Mouse (Mus musculus) heart, postnatal 0 days (tissue): ENCODE data around the gene Paf1. TPM values are rescaled to one million over a fixed set of nuclear protein-coding genes. Genes with fewer than 3 reads are reported as not detected.

Experiments used
- ATAC-seq: fragments of 200-750 bp; cut with Nextera tagmentation; 2 replicates; pipeline ENCODE4 v1.8.0; 2017; ENCODE audit warnings: low read depth, moderate number of reproducible peaks, moderate library complexity; ENCODE audit not compliant: insufficient read depth
- DNase-seq: peaks from one replicate; pipeline ENCODE4 v3.0.0-alpha.2; 2016; ENCODE audit warnings: low spot score
- H3K27ac ChIP-seq: fragments of 300-500 bp; sonication (generic); 2 replicates; pipeline ENCODE4 v1.5.1; 2014; ENCODE audit warnings: low read depth, mild to moderate bottlenecking
- H3K27me3 ChIP-seq: fragments of 300-500 bp; sonication (generic); 2 replicates; pipeline ENCODE4 v1.6.1; 2014; ENCODE audit warnings: low read length, mixed read lengths; ENCODE audit not compliant: control insufficient read depth, insufficient read depth
- H3K36me3 ChIP-seq: fragments of 300-500 bp; sonication (generic); replicated peaks from 2 replicates; pipeline ENCODE4 v1.6.1; 2014; ENCODE audit warnings: low read length, mixed read lengths; ENCODE audit not compliant: control insufficient read depth, insufficient read depth
- H3K4me1 ChIP-seq: fragments of 300-500 bp; sonication (generic); 2 replicates; pipeline ENCODE4 v1.6.1; 2014; ENCODE audit warnings: antibody characterized with exemption; ENCODE audit not compliant: control insufficient read depth, insufficient read depth
- H3K4me2 ChIP-seq: fragments of 300-500 bp; sonication (generic); 2 replicates; pipeline ENCODE4 v1.6.1; 2014; ENCODE audit warnings: low read depth, mild to moderate bottlenecking, low read length, moderate library complexity
- H3K4me3 ChIP-seq: fragments of 300-500 bp; sonication (generic); 2 replicates; pipeline ENCODE4 v1.5.1; 2014; ENCODE audit warnings: low read depth, low read length
- H3K9ac ChIP-seq: fragments of 300-500 bp; sonication (generic); replicated peaks from 2 replicates; pipeline ENCODE4 v1.6.1; 2014; ENCODE audit warnings: low read depth, low read length, mixed read lengths
- H3K9me3 ChIP-seq: fragments of 300-500 bp; sonication (generic); replicated peaks from 2 replicates; pipeline ENCODE4 v1.6.1; 2016; ENCODE audit warnings: low read length; ENCODE audit not compliant: control insufficient read depth
- CTCF ChIP-seq: IDR thresholded peaks from 2 replicates; pipeline ENCODE4 v1.5.1; 2016; ENCODE audit warnings: antibody characterized with exemption, control low read depth, low read depth
- EP300 ChIP-seq: IDR thresholded peaks from 2 replicates; pipeline ENCODE4 v1.6.1; 2016; ENCODE audit warnings: antibody characterized with exemption, low read depth
- WGBS: fragments of 180-500 bp; shearing (Covaris S2); extraction: QIAGEN DNeasy Blood & Tissue Kit; methylation state at CpG from one replicate; pipeline ENCODE4 v1.1.7; 2014; 5-methylcytosine and 5-hydroxymethylcytosine counted together
- polyA plus RNA-seq: library from polyadenylated mRNA; unstranded; fragments of >200 nt; fragmentation: Nextera tagmentation; extraction: Ambion mirVana; gene quantifications from 2 replicates; pipeline ENCODE4 v1.2.1, GENCODE M21; 2015
- total RNA-seq: library from RNA; depleted of rRNA; stranded (reverse); fragments of >200 nt; gene quantifications from 2 replicates; pipeline ENCODE4 v1.2.3, GENCODE M21; 2014; ENCODE audit warnings: low replicate concordance

Gene Paf1
- total and polyA plus RNA-seq, 2 experiments from 2014 or later, result 29.8 to 56.5 TPM

DNA sequence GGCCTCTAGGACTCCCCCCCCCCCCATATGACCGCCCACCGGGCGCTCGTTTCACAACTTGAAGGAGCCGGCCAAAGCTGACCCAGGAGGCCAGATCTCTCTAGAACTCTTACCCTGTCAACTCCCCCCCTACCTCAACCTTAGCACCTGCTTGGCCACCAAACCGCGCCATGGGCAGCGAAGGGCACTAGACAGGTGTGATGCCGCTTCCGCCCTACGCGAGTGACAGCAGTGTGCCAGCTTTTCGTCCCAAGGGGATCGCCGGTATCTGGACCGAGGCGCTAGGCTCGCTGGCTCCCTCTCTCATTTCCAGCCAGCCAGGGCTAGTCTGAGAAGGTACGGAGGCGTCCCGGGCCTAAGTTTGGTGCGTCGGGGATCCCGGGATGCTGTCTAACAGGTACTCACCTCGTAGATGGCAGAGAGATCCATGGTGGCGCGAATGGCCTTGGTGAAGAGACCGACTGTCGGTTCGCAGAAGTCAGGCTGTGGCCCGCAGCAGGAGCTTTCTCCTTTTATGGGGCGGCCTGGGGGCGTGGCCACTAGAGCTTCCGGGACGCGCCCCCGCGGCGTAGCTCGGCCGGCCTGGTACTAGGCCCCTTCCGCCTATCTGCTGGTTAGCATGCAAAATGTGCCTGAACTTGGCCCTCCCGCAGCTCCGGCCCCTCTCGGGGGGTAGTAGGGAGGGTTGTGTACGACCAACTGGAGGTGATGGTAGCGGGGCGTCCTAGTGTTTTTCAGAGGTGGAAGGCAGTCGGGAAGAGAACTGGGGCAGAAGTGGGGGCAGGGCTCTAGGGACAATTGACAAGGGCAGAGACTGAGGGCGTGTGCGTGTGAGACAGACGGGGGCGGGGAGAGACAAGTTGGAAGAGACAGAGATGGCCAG, 13.7 kb upstream of the Paf1 start:
- H3K36me3 ChIP-seq, result peaks cover 13% of the 10 kb centered on the region
- DNase-seq (peak; percentile 93), ATAC-seq (peak; percentile 50)
- peak overlapping the region; percentile 100 for H3K27ac ChIP-seq
- peak overlapping the region; percentile 89 for H3K4me3 ChIP-seq
- WGBS, result under 1% methylated on average over 52 of the region's 53 CpGs
- peak overlapping the region; percentile 95 for H3K4me2 ChIP-seq
- no peak for TF ChIP-seq CTCF
- no peak for TF ChIP-seq EP300
- no peaks in the 10 kb centered on the region for H3K9me3 ChIP-seq
- peak overlapping the region; percentile 95 for H3K9ac ChIP-seq
- H3K4me1 ChIP-seq, result peaks cover 62% of the 10 kb centered on the region
- no peaks in the 10 kb centered on the region for H3K27me3 ChIP-seq

DNA sequence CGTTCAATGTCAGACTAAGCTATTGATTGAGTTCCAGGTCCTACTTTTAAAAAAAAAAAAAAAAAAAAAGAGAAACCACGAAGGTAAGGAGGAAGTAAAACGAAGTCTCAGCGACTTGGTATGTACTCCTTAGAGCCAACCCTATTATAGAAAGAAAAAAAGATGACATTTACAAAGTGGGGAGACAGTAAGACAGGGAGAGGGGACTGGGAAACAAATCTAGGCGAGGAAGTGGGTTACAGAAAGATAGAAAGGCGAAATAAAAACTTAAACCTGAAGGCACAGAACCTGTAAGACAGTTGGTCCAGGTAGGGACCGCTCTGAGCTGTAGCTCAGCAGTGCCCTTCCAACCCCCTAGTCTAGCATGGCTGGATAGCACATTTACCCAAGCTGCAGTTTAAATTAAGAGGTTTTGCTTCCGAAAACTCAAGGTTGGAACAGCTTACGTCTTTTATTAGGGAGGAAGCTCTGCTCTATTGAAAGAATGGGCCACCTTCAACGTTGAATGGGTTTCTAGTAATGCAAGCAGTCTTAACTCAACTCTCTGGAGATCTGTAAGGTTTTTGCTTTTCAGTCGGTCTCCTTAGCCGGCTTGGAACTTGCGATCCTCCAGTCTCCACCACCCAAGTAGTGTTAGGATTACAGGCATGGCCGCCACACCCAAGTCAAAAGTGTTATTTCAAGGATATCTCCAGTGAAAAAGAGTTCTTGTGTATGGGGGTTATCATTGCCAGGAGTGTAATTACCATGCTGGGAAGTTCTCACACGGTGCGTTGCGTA, 12.3 kb upstream of the Paf1 start, which contains the start of gene Zfp36:
Gene Zfp36, minus strand, starts transcription at position 17 of the 780 bp plus-strand sequence.
- TF ChIP-seq CTCF (no peak), EP300 (no peak)
- WGBS, result 42% methylated on average over 17 of the region's 17 CpGs
- no peak for ATAC-seq

DNA sequence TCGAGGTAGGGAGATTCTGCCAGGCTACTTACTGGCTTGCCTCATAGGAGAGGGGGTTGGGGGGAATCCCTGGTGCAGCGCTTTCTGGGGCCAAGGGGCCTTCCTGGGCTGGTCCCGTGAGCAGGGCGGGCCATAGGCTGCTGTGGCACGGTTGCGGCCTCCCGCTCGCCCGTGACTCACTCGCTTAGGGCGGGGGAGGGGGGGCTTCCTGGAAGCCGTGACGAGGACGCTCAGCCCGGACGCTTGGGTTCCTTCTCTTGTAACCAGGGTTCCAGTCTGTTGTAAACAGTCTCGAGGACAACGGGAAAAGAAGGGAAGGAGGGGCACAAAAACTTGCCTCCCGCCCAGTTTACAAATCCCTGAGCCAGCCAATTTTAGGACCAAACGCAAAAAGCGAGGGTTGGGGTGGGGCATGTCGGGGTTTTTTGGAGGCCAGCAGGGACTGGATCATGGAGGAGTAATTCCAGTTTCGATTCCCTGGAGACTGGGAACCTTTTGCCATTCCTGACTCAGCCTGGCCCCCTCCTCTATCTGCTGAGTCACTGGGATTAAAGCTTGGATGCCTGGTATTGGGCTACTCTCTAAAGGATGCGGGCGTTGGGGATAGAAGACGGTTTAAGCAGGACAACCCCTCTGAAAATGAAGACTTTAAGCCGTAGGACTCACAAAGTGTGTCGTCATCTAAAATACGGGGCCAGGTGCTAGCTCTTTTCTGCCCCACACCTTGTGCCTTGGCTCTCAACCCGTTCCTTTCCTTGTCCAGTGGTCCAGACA, 11.5 kb upstream of the Paf1 start:
- peaks cover 28% of the 10 kb centered on the region for H3K36me3 ChIP-seq
- DNase-seq (peak; percentile 89), ATAC-seq (peak; percentile 45)
- 3% methylated on average over 30 of the region's 30 CpGs for WGBS
- H3K9ac ChIP-seq, result peak overlapping the region; percentile 76
- peak overlapping the region; percentile 48 for H3K4me3 ChIP-seq
- no peaks in the 10 kb centered on the region for H3K9me3 ChIP-seq
- H3K4me1 ChIP-seq, result peaks cover 54% of the 10 kb centered on the region
- TF ChIP-seq EP300 (peak; percentile 81), CTCF (no peak)
- no peaks in the 10 kb centered on the region for H3K27me3 ChIP-seq
- H3K4me2 ChIP-seq, result peak overlapping the region; percentile 81
- H3K27ac ChIP-seq, result peak overlapping the region; percentile 100

More for the DNA sequence above, 12.3 kb upstream of the Paf1 start, which contains the start of gene Zfp36:
- Histone ChIP-seq H3K27me3 (no peaks in the 10 kb centered on the region), H3K4me3 (peak within 1 kb of the TSS; percentile 89), H3K4me2 (peak within 1 kb of the TSS; percentile 95), H3K4me1 (peaks cover 58% of the 10 kb centered on the region), H3K27ac (peak within 1 kb of the TSS; percentile 100), H3K9me3 (no peaks in the 10 kb centered on the region), H3K9ac (peak within 1 kb of the TSS; percentile 95), H3K36me3 (peaks cover 21% of the 10 kb centered on the region)
- no peak for DNase-seq

DNA sequence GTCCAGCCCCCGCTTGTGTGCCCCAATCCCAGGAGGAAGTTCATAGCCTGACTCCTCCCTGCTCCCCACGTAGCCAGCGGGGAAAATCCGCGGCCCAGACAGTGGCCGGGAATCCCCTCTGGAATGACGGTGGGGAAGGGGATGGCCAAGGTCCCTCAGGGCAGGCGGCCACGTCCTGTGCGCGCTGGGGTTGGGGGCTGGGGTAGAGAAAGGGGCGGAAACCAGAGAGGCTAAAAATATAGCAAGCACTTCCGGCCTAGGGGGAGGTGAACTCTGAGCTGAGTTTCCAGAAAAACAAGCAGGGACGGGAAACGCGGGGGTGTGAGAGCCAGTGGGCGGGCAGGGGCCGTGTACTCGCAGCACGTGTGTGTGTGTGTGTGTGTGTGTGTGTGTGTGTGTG, 10.8 kb upstream of the Paf1 start:
- Histone ChIP-seq H3K9ac (peak overlapping the region; percentile 76), H3K9me3 (no peaks in the 10 kb centered on the region), H3K27me3 (no peaks in the 10 kb centered on the region), H3K36me3 (peaks cover 27% of the 10 kb centered on the region), H3K4me2 (peak overlapping the region; percentile 81), H3K27ac (peak overlapping the region; percentile 100), H3K4me1 (peaks cover 48% of the 10 kb centered on the region), H3K4me3 (peak overlapping the region; percentile 48)
- TF ChIP-seq EP300 (peak; percentile 96), CTCF (no peak)
- WGBS, result under 1% methylated on average over 20 of the region's 20 CpGs
- ATAC-seq, result peak; percentile 76
- DNase-seq, result peak; percentile 92
